Mouse (Mus musculus) cerebellum, postnatal 14 days (tissue): ENCODE measurements around the gene Rbp3.

Source experiments
- DNase-seq, 2 experiments: peaks; one replicate each; pipeline ENCODE4 v3.0.0; 2021; ENCODE audit warnings: mixed read lengths in 2 of 2

The Rbp3 gene

DNA sequence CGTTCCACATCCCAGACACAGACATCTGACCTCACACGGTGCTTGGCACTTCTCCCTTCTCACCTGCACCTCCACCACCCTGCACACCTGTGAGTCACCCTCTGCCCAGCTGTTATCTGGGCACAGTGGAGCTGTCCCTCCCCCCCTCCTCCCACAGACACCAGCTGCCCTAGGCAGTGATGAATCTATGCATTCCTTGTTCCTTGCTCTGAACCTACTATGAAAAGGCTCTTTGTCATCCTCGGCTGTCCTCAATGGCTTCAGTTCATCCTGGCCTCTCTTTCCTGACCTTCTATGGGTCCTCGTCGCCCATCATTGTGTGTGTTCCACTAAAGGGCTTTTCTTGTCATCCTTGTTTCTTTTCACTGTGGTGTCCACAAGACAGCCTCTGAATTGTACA is 20.9 kb downstream of the Rbp3 start:
- DNase-seq = no peak

- DNase-seq = peak in 1 of 2 experiments; percentile 48
These were observed 23.9 kb downstream of the Rbp3 start for GRCm38 (mm10) chr14:33977748-33978147.

DNA sequence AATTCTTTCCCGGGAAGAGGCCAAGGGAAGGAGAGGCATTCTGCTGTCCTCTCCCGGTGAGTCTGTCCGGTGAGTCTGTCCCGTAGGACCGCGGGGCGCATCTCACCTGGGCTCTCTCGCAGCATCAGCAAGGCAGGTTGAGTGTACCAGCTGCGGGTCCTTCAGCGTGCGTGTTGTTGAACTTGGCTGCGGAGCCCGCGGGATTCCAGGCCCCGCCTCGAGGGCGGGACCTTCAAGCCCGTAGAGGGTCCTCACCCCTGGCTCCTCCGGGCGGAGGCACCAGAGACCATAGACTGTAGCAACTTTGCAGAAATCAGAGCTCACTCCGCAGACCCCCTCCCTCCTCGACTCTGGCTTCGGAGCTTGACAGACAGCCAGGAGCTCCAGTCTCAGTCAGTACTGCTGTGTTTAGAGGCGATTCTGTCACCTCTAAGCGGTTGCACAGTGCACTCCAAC is 24.8 kb downstream of the Rbp3 start, which contains the start of gene Zfp488:
Gene Zfp488, minus strand, starts transcription at position 161 of the 456 bp plus-strand sequence.
- DNase-seq = peak; percentile 57 to 64

DNA sequence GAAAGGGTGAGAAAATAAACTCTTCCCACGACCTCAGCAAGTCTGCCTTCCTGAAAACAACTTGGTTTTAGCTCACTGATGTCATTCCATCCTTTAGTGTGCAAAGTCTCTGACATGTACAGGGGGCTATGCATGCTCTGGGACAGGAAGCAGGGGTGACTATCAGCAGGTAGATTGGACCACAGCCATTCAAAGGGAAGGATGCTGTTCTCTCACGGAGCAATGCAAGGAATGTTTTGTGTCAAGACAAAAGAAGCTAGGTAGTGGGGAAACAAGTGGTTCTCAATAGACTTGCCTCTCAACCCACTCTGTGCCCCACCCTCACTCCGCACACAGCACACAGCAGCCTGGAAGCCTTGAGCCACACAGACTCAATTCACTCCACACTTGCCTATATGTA is 35.4 kb downstream of the Rbp3 start:
- no peak for DNase-seq

DNA sequence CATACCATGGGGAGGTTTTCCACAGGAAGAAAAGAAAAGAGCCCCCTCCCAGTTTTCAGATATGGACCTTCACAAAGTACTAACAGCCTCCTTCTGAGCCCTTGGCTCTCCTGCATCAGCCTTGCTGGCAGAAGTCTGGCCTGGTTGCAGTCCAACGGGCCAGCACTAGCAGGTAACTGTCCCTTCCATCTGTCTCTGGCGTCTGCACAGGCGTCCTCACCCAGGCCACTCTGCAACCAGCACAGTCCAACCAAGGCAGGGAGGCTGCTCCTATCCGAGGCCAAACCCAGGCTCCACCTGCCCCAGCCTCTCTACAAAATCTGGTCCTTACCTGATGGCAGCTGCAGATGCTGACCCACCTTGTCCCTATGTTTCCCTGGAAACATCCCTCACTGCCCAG is 38.2 kb downstream of the Rbp3 start:
- DNase-seq = peak; percentile 83 to 89

- DNase-seq = no peak
These were observed 39.2 kb downstream of the Rbp3 start for GRCm38 (mm10) chr14:33993051-33993450.

DNA sequence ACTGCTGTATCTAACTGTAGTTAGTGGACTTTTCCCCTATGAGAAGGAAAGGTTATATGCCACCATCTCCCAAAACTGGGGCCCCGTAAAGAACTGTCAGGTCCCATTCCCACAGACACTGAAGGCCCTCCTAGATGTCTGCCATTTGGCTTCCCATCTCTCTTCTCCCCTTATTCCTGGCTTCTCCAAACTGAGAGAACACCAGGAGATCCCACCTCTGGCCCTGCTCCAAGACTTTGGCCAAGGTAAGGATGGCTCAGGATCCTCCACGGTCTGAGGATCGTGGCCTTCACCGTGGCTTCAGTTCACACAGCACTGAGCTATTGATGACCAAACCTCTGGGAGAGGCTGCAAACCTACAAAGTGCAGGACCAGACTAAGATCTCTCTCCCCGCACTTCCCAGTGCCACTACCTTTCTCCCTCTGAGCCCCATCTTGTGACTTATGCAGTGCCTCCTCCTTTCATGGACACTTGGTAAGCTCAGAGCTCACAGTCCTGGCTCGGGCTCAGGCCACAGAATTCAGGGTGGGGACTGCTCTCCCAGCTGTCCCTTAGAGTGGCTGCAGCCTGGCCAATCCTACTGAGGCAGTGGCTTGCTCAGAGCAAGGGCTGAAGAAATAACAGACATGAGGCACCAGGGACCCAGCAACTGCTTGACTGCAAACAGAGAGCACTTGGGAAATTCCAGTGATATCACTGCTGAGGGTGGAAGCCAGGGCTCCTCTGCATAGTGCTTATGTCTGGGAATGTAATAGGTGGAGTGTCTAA is 39.9 kb downstream of the Rbp3 start:
- DNase-seq = no peak

GRCm38 (mm10) chr14:33997427-33997826 is 43.6 kb downstream of the Rbp3 start:
- DNase-seq = no peak

- DNase-seq = no peak
These were observed 46.3 kb downstream of the Rbp3 start for GRCm38 (mm10) chr14:34000076-34000475.

- DNase-seq = no peak
These were observed 47.6 kb downstream of the Rbp3 start for GRCm38 (mm10) chr14:34001445-34001844.

GRCm38 (mm10) chr14:34002358-34002757 is 48.6 kb downstream of the Rbp3 start:
- no peak for DNase-seq
